Mouse (Mus musculus): Measurements from ENCODE around the gene Dab1.

DNA sequence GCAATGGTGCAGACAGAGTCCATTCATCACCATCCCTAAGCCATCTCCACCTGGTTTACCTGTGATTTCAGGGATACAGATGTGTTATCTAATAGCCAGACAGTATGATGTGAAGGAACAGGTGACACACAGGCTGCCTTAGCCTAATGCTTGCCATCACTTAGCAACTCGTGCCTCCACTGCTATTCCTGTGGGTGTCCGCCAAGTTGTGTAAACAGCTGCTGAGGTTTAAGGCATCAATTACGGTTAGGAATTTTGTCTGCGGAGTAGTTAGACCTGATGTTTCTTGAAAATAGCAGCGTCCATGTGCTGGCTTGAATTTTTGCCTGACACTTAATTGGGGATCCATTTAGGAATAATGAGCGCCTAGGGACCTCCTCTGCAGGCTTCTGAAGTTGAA is 487.1 kb downstream of the Dab1 start:
- no peak for TF ChIP-seq CTCF (IDR thresholded peaks at IDR 0.05; ENCODE audit: low read depth, low read length)
- TF ChIP-seq POLR2A (IDR thresholded peaks at IDR 0.05; ENCODE audit: extremely low read depth, insufficient read depth, low read length), result no peak
